Mouse (Mus musculus) gastrocnemius, adult 18-20 months (tissue): ENCODE data around the gene Tmem191c. TPM values are rescaled to one million over a fixed set of nuclear protein-coding genes. Genes with fewer than 3 reads are reported as not detected.
A peak's percentile ranks its signal among the peaks of the same experiment; 100 is the strongest.

Experiments
- DNase-seq: peaks from one replicate; pipeline ENCODE4 v3.0.0; 2021; ENCODE audit warnings: low spot score
- total RNA-seq, 2 experiments: library from RNA; stranded (reverse); gene quantifications; 2 replicates each; pipeline ENCODE4 v1.2.3; 2021

Tmem191c gene
- total RNA-seq, 2 experiments from 2014 or later, result 0.97 to 1.9 TPM

DNA sequence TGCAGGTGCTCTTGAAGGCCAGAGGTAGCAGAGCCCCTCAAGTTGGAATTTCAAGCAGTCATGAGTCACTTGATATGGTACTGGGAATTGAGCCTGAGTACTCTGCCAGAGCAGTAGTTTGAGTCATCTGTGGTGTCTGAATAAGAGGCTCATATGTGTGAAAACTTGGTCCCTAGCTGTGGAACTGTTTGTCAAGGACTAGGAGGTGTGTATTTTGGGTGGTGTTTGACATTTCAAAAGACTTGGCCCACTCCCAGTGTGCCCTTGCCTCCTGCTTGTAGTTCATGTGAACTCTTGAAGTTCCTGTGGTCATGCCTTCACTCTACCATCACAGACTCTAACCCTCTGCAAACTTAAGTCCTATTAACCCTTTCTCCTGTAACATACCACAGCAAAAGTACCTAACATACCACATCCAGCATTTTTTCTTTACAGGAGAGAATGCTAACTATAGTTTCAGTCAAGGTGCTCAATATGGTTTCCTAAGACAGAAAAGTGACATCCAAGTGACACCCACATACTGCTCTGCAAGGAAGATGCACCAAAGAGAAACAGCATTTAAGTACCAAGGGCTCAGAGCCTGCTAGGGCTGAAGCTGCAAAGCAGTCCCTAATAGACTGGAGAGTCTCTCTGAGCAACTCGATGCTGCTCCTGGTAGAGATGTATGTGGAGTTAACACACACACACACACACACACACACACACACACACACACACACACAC lies 54.1 kb downstream of the Tmem191c start:
- DNase-seq, result peak; percentile 1

GRCm38 (mm10) chr16:17331116-17331515 lies 55.2 kb downstream of the Tmem191c start, which contains the start of gene Serpind1:
Serpind1 (plus strand) TSS chr16:17331371.
- DNase-seq, result no peak

DNA sequence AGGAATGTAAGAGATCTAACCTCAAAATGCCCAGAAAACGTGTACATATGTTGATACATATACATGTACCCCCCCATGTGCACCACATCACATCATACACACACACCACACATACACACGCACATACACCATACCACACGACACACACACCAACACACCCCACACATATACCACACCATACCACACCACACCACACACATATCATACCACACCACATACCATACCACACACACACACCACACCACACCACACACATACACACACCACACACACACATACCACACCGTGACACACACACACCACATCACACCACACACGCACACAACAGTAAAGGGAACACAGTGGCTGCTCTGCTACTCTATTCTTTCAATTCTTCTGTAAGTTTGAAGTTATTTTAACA lies 56.0 kb downstream of the Tmem191c start:
- DNase-seq, result no peak

Other genes with a start within 250 kb of the Tmem191c start
- 1 to 10 TPM in 1 of 2 experiments, under 1 TPM in 1; 0.36 to 1.1 TPM for gene Ypel1, start 206.4 kb upstream of the Tmem191c start, total RNA-seq
- gene Ppil2, start 164.8 kb upstream of the Tmem191c start, total RNA-seq, result 10 to 100 TPM; 22.9 to 30.8 TPM
- not detected for gene 2610318N02Rik, start 150.9 kb upstream of the Tmem191c start, total RNA-seq
- 1 to 10 TPM; 4.7 to 5.9 TPM for gene Sdf2l1, start 143.7 kb upstream of the Tmem191c start, total RNA-seq
- under 1 TPM in 1 of 2 experiments, not detected in 1; 0.17 TPM for gene Ydjc, start 131.5 kb upstream of the Tmem191c start, total RNA-seq
- gene Ccdc116, start 128.8 kb upstream of the Tmem191c start, total RNA-seq, result under 1 TPM in 1 of 2 experiments, not detected in 1; 0.09 TPM
- 100 to 1,000 TPM; 146 to 149 TPM for gene Ube2l3, start 73.4 kb upstream of the Tmem191c start, total RNA-seq
- under 1 TPM; 0.05 to 0.07 TPM for gene Rimbp3, start 67.5 kb upstream of the Tmem191c start, total RNA-seq
- gene Hic2, start 42.5 kb upstream of the Tmem191c start, total RNA-seq, result 1 to 10 TPM; 1.4 to 1.7 TPM
- under 1 TPM in 1 of 2 experiments, not detected in 1; 0.31 TPM for gene Serpind1, start 55.3 kb downstream of the Tmem191c start, total RNA-seq
- gene Snap29, start 129.9 kb downstream of the Tmem191c start, total RNA-seq, result 10 to 100 TPM; 17.7 to 19.1 TPM
- gene Pi4ka, start 130.2 kb downstream of the Tmem191c start, total RNA-seq, result 10 to 100 TPM; 21.3 to 27.7 TPM
- 10 to 100 TPM; 23.4 to 30.2 TPM for gene Crkl, start 175.9 kb downstream of the Tmem191c start, total RNA-seq
- gene Aifm3, start 213.5 kb downstream of the Tmem191c start, total RNA-seq, result under 1 TPM in 1 of 2 experiments, not detected in 1; 0.43 TPM
- gene Lztr1, start 232.6 kb downstream of the Tmem191c start, total RNA-seq, result 10 to 100 TPM; 17.1 to 18.9 TPM